Mouse (Mus musculus): ENCODE measurements around the gene Pim2.

Gene Pim2

GRCm38 (mm10) chrX:7878007-7878419, at the start of gene Pim2:
Pim2 (plus strand) TSS chrX:7878262.
- DNase-seq (ENCODE audit: extremely low spot score, low read depth, low spot score), result no peak

- DNase-seq (ENCODE audit: extremely low spot score, low read depth, low spot score), result no peak
Measured at GRCm38 (mm10) chrX:7837146-7837545, 40.9 kb upstream of the Pim2 start.

GRCm38 (mm10) chrX:7840842-7841162, 37.3 kb upstream of the Pim2 start:
- no peak for DNase-seq (ENCODE audit: extremely low spot score, low read depth, low spot score)

- peak; percentile 82 for DNase-seq (ENCODE audit: extremely low spot score, low read depth, low spot score)
Measured at GRCm38 (mm10) chrX:7841163-7842162, 36.6 kb upstream of the Pim2 start, which contains the start of gene Otud5. Otud5 (plus strand) TSS chrX:7841364.

GRCm38 (mm10) chrX:7842318-7842717, 35.7 kb upstream of the Pim2 start:
- no peak for DNase-seq (ENCODE audit: extremely low spot score, low read depth, low spot score)

GRCm38 (mm10) chrX:7847845-7848244, 30.2 kb upstream of the Pim2 start:
- no peak for DNase-seq (ENCODE audit: extremely low spot score, low read depth, low spot score)

- DNase-seq (ENCODE audit: extremely low spot score, low read depth, low spot score), result no peak
Measured at GRCm38 (mm10) chrX:7854578-7854977, 23.5 kb upstream of the Pim2 start.

- no peak for DNase-seq (ENCODE audit: extremely low spot score, low read depth, low spot score)
Measured at GRCm38 (mm10) chrX:7859191-7859753, 18.8 kb upstream of the Pim2 start.

GRCm38 (mm10) chrX:7863181-7863580, 14.9 kb upstream of the Pim2 start:
- DNase-seq (ENCODE audit: extremely low spot score, low read depth, low spot score), result no peak

- DNase-seq (ENCODE audit: extremely low spot score, low read depth, low spot score), result no peak
Measured at GRCm38 (mm10) chrX:7864551-7864950, 13.5 kb upstream of the Pim2 start.

GRCm38 (mm10) chrX:7865343-7865742, 12.7 kb upstream of the Pim2 start:
- no peak for DNase-seq (ENCODE audit: extremely low spot score, low read depth, low spot score)

- DNase-seq (ENCODE audit: extremely low spot score, low read depth, low spot score), result no peak
Measured at GRCm38 (mm10) chrX:7865786-7866185, 12.3 kb upstream of the Pim2 start.

- DNase-seq (ENCODE audit: extremely low spot score, low read depth, low spot score), result no peak
Measured at GRCm38 (mm10) chrX:7867141-7867540, 10.9 kb upstream of the Pim2 start.

- no peak for DNase-seq (ENCODE audit: extremely low spot score, low read depth, low spot score)
Measured at GRCm38 (mm10) chrX:7868506-7868905, 9.6 kb upstream of the Pim2 start.

GRCm38 (mm10) chrX:7869826-7870225, 8.2 kb upstream of the Pim2 start:
- DNase-seq (ENCODE audit: extremely low spot score, low read depth, low spot score), result no peak

- DNase-seq (ENCODE audit: extremely low spot score, low read depth, low spot score), result no peak
Measured at GRCm38 (mm10) chrX:7878495-7878894, 433 bp downstream of the Pim2 start.

GRCm38 (mm10) chrX:7879819-7880218, 1.8 kb downstream of the Pim2 start:
- no peak for DNase-seq (ENCODE audit: extremely low spot score, low read depth, low spot score)

GRCm38 (mm10) chrX:7883841-7884567, 5.9 kb downstream of the Pim2 start, which contains the start of gene Slc35a2:
Slc35a2 (plus strand) TSS chrX:7884028.
- DNase-seq (ENCODE audit: extremely low spot score, low read depth, low spot score), result peak; percentile 63

GRCm38 (mm10) chrX:7898211-7898610, 20.1 kb downstream of the Pim2 start:
- DNase-seq (ENCODE audit: extremely low spot score, low read depth, low spot score), result no peak

GRCm38 (mm10) chrX:7898880-7899874, 21.1 kb downstream of the Pim2 start, which contains the start of the genes Pqbp1 and Timm17b:
Pqbp1 (minus strand) TSS chrX:7899269.
Timm17b (plus strand) TSS chrX:7899357.
- DNase-seq (ENCODE audit: extremely low spot score, low read depth, low spot score), result peak; percentile 83
